Mouse (Mus musculus) bone marrow, adult 2 months (tissue): ENCODE results near the gene Atp6v0c. TPM values are rescaled to one million over a fixed set of nuclear protein-coding genes. Genes with fewer than 3 reads are reported as not detected.
A peak's percentile ranks its signal among the peaks of the same experiment; 100 is the strongest.

Experiments
- H3K27ac ChIP-seq: fragments of 200-500 bp; 2 replicates; pipeline ENCODE4 v1.5.1; 2012; ENCODE audit warnings: low read depth, mild to moderate bottlenecking, control low read depth, inconsistent platforms, low read length; ENCODE audit not compliant: control insufficient read depth, poor library complexity, insufficient read depth
- H3K4me1 ChIP-seq: fragments of 200-500 bp; 2 replicates; pipeline ENCODE4 v1.6.1; 2011; ENCODE audit warnings: low read length; ENCODE audit not compliant: control insufficient read depth, insufficient read depth
- H3K4me3 ChIP-seq: fragments of 200-500 bp; replicated peaks from 2 replicates; pipeline ENCODE3; 2011; ENCODE audit warnings: mild to moderate bottlenecking, low read depth, low read length, control low read depth; ENCODE audit not compliant: control insufficient read depth
- CTCF ChIP-seq: fragments of 200-500 bp; IDR thresholded peaks from 2 replicates; pipeline ENCODE4 v1.5.1; 2011; ENCODE audit warnings: low read length, control low read depth; ENCODE audit not compliant: control insufficient read depth, insufficient read depth
- POLR2A ChIP-seq: fragments of 200-500 bp; IDR thresholded peaks from 2 replicates; pipeline ENCODE4 v1.6.1; 2011; ENCODE audit warnings: low read depth, mild to moderate bottlenecking, control low read depth, low read length, borderline replicate concordance; ENCODE audit not compliant: control insufficient read depth
- WGBS: fragments of 180-500 bp; shearing (Covaris S2); methylation state at CpG from one replicate; pipeline ENCODE4 v1.1.7; 2018; 5-methylcytosine and 5-hydroxymethylcytosine counted together
- polyA plus RNA-seq: library from polyadenylated mRNA; stranded (reverse); fragments of >200 nt; gene quantifications from 2 replicates; pipeline ENCODE4 v1.2.4, GENCODE M21; 2011; ENCODE audit warnings: low replicate concordance; ENCODE audit not compliant: missing spikeins, insufficient read depth, insufficient read length

Atp6v0c gene
- polyA plus RNA-seq, 1 experiment = 256 TPM

DNA sequence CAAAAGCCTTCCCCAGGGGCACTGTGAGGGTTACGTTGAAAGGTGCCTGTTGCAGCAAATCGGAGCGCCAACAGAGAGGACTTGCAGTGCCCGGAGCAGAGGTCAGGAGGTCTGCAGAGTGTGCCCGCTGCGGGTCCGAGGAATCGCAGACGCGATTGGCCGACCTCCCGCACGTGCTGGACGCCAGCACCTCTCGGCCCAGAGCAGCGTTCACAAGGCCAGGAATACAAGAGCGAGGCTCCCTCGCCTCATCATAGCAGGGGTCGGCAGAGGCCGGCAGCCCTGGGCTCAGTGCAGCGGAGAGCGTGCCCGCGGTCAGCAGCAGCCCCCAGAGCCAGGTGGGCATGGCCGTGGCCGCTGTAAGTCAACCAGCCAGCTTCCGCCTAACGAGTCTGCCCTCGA, 39.1 kb upstream of the Atp6v0c start:
- peak overlapping the region; percentile 1 for H3K4me3 ChIP-seq
- WGBS = 16% methylated on average over 29 of the region's 29 CpGs
- H3K4me1 ChIP-seq = peaks cover 9% of the 10 kb centered on the region
- peak overlapping the region; percentile 67 for H3K27ac ChIP-seq
- no peak for TF ChIP-seq CTCF
- peak; percentile 44; the same call in 1 of the 2 replicates for TF ChIP-seq POLR2A

DNA sequence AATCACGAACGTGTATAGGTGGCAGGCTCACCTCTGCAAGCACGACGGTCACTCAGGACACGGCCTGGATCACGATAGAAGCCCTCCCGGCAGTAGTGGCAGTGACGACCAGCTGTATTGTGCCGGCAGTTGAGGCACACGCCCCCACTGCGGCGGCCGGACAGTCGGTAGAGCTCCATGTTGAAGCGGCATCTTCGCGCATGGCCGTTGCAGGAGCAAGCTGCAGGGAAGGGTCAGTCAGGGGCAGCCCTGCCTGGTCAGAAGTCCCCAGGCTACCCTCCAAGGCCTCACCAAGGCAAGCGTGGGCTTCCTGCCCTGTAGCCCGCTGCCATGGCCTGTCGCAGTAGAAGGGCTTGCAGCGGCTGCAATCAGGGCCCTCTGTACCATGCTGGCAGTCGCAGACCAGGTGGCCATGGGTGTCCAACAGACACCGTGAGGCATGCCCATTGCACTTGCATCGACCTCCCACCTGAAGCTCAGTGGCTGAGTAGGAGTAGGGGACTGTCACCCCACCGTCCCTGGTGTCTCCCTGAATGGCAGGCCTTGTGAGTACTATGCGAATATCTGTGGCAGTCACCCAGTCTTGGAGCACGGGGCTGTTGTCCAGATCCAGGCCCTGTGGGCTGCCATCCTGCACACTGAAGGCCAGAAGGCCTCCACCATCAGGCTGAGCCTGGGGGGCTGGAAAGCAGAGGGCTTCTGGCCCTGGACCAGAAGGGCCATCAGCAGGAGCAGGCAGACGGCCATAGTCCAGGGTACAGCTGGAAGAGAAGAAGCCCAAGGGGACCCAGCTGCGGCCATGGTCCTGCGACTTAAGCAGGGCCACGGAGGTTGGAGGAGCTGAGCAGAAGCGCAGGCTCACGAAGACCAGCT, 38.5 kb upstream of the Atp6v0c start:
- no peak overlapping the region; the same call in 1 of the 2 replicates for H3K27ac ChIP-seq
- H3K4me3 ChIP-seq = no peak overlapping the region
- 88% methylated on average over 34 of the region's 34 CpGs for WGBS

GRCm38 (mm10) chr17:24206451-24207351, 37.2 kb upstream of the Atp6v0c start:
- H3K27ac ChIP-seq = no peak overlapping the region
- 5% methylated on average over 62 of the region's 62 CpGs for WGBS
- peaks cover 9% of the 10 kb centered on the region for H3K4me1 ChIP-seq
- H3K4me3 ChIP-seq = peak overlapping the region; percentile 3
- TF ChIP-seq POLR2A (peak; percentile 14; the same call in 1 of the 2 replicates), CTCF (no peak)

More for the DNA sequence above, 38.5 kb upstream of the Atp6v0c start:
- TF ChIP-seq POLR2A (no peak), CTCF (no peak)
- H3K4me1 ChIP-seq = peaks cover 9% of the 10 kb centered on the region

GRCm38 (mm10) chr17:24205908-24206361, 36.4 kb upstream of the Atp6v0c start:
- WGBS = 5% methylated on average over 15 of the region's 15 CpGs
- Histone ChIP-seq H3K4me1 (peaks cover 7% of the 10 kb centered on the region), H3K4me3 (peak overlapping the region; percentile 65), H3K27ac (peak overlapping the region; percentile 46)
- no peak for TF ChIP-seq POLR2A
- no peak for TF ChIP-seq CTCF

GRCm38 (mm10) chr17:24205284-24205888, 35.9 kb upstream of the Atp6v0c start, which contains the start of gene Tbc1d24:
Gene Tbc1d24 (minus strand): TSS chr17:24205562.
- peak within 1 kb of the TSS; percentile 65 for H3K4me3 ChIP-seq
- H3K27ac ChIP-seq = peak within 1 kb of the TSS; percentile 46
- H3K4me1 ChIP-seq = peaks cover 7% of the 10 kb centered on the region
- 1% methylated on average over 65 of the region's 65 CpGs for WGBS
- TF ChIP-seq POLR2A (peak; percentile 15; the same call in 1 of the 2 replicates), CTCF (no peak)

DNA sequence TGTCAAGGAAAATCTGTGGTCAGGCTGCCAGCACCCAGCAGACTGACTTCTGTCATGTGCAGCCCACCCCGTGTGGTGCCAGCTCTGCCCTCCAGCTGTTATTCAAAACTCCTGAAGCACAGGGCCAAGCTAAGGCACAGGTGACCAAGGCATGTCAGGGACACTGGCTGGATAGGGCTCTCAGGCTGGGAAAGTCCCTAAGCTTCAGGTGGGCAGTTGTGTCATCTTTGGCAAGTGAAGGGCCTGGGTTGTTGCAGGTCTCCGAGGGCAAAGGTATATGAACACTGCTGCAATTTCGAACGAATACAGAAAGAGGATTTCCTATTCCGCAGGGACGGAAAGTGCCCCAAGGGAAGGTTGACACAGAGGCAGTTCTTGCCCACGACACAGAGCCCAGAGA, 35.3 kb upstream of the Atp6v0c start:
- WGBS = 3% methylated on average over 7 of the region's 7 CpGs
- H3K27ac ChIP-seq = peak overlapping the region; percentile 46; the same call in 1 of the 2 replicates

GRCm38 (mm10) chr17:24203611-24204534, 34.4 kb upstream of the Atp6v0c start:
- peaks cover 7% of the 10 kb centered on the region for H3K4me1 ChIP-seq
- H3K27ac ChIP-seq = no peak overlapping the region
- WGBS = 64% methylated on average over 3 of the region's 3 CpGs
- TF ChIP-seq CTCF (no peak), POLR2A (no peak)
- H3K4me3 ChIP-seq = no peak overlapping the region

More for the DNA sequence above, 35.3 kb upstream of the Atp6v0c start:
- no peak for TF ChIP-seq CTCF
- TF ChIP-seq POLR2A = no peak
- H3K4me3 ChIP-seq = peak overlapping the region; percentile 65
- H3K4me1 ChIP-seq = peaks cover 7% of the 10 kb centered on the region
